Mouse (Mus musculus) B cell, adult 67 days (primary cell): ENCODE results near the gene Sh3bgrl3. TPM values are rescaled to one million over a fixed set of nuclear protein-coding genes. Genes with fewer than 3 reads are reported as not detected.

Experiments used
- total RNA-seq, 2 experiments: library from RNA; stranded (reverse); gene quantifications; 4 replicates each; pipeline ENCODE4 v1.2.4; 2023

Sh3bgrl3 gene
- 100 to 1,000 TPM; 629 to 698 TPM for total RNA-seq

DNA sequence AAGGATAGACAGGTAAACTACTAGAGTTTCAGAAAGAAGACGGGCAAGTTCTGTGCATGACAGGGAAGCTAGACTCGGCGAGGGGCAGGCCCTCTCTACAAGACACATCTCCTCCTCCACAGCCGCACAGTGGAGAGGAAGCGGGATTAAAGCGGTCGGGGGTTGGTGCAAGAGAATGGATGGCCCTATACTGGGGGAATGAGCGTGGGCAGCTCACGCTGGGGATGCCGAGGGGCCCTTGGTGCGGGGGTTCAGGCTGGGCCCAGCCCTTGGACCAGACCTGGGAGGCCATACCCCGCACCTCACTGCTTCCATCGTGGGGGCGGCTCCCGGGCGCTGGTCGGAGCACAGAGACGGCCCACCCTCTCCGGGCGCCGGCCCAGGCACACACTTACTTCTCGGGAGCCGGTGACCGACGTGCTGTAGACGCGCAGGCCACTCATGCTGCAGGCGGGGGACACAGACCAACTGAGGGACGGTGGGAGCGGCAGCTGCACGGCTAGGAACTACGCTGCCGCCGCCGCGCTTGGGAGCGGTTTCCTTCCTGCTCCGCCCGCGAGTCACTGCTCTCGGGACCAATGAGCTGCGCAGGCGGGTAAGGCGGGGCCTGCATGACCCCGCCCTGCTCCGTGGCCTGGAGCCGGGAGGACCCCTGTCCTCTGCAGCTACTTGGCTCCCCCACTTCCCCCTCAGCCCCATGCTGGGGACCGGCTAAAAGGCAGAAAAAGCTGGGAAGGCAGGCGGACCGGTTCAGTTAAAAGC lies at the start of gene Sh3bgrl3:
TSS of gene Sh3bgrl3 (minus strand) at position 569 of the 762 bp plus-strand sequence.

DNA sequence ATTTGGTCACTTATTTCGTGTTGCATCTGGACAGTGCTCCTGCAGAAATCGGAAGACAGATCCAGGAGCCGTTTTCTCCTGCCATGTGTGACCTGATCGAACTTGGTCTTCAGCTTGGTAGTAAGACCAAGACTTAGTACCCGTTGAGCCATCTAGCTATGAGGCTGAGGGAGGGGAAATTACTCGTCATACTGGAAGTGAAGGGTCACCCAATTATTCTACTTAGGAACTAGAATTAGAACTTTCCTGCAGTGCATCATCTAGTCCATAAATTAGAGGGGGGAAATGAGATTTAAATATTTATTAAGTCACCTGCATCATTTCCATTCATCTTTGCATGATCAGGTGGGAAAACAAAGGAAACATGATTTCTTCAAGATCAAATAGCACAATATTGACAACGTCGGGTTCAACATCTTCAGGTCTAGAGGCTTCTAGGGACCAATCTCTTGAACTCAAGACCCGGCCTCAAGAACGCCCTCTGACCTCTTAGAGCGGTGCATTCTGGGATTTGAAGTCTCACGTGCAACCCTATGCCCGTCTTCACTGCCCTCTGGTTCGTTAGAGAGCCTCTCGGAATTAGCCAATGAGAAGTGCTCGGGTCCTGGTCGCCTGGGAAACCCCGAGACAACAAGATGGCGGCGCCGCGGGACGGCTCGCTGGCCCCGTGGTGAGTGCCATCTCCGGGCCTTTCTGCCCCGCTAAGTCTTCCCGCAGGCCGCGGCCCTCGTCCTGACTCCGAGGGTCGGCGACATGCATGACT lies 26.4 kb downstream of the Sh3bgrl3 start, which contains the start of gene Ubxn11:
TSS of gene Ubxn11 (plus strand) at position 592 of the 763 bp plus-strand sequence.

DNA sequence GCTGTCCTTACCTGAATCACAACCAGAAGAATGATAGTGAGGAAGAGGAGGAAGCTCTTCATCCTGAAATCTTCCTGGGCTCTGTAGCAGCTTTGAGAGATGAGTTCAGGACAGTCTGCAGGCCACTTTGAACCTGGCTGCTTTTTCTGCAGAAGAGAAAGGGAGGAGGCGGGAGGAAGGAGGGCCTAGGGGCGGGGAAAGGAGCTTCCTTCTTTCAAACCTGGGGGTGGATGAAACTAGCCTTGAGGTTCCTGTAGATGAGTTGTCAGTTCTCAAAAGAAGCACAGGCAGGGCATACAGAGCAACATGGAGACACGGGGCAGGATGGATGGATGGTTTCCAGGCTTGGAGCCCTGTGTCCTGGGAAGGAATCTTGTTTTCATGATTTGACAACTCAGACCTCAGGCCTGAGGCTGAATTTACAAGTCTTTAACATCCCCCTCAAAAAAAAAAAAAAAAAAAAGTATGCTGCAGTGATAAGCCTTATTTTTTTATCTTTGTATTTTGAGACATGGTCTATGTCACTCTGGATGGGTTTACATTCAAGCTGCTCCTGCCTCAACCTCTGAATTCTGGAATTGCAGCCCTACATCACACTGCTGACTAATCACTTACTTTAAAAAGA lies 33.6 kb downstream of the Sh3bgrl3 start, which contains the start of gene Cd52:
TSS of gene Cd52 (minus strand) at position 160 of the 625 bp plus-strand sequence.

Other genes starting within 250 kb of the Sh3bgrl3 start
- gene Rps6ka1, start 241.0 kb downstream of the Sh3bgrl3 start, total RNA-seq, result 10 to 100 TPM; 77.9 to 94.2 TPM
- gene Hmgn2, start 160.1 kb downstream of the Sh3bgrl3 start, total RNA-seq, result 100 to 1,000 TPM; 263 to 276 TPM
- 10 to 100 TPM; 32.5 to 34.5 TPM for gene Dhdds, start 127.9 kb downstream of the Sh3bgrl3 start, total RNA-seq
- gene Lin28a, start 109.9 kb downstream of the Sh3bgrl3 start, total RNA-seq, result not detected
- not detected for gene Zfp683, start 75.0 kb downstream of the Sh3bgrl3 start, total RNA-seq
- gene Crybg2, start 68.0 kb downstream of the Sh3bgrl3 start, total RNA-seq, result 10 to 100 TPM in 1 of 2 experiments, 1 to 10 TPM in 1; 8.5 to 18.7 TPM
- 1,000 to 10,000 TPM; 1,727 to 1,891 TPM for gene Cd52, start 33.7 kb downstream of the Sh3bgrl3 start, total RNA-seq
- 10 to 100 TPM; 35.7 to 54.9 TPM for gene Ubxn11, start 26.2 kb downstream of the Sh3bgrl3 start, total RNA-seq
- 10 to 100 TPM; 14.3 to 25.1 TPM for gene Cep85, start 58.3 kb upstream of the Sh3bgrl3 start, total RNA-seq
- gene Gm7534, start 74.2 kb upstream of the Sh3bgrl3 start, total RNA-seq, result not detected
- not detected for gene Catsper4, start 98.6 kb upstream of the Sh3bgrl3 start, total RNA-seq
- gene Cnksr1, start 109.6 kb upstream of the Sh3bgrl3 start, total RNA-seq, result not detected
- gene E130218I03Rik, start 114.9 kb upstream of the Sh3bgrl3 start, total RNA-seq, result not detected
- gene Zfp593, start 116.8 kb upstream of the Sh3bgrl3 start, total RNA-seq, result 10 to 100 TPM; 22.9 to 25.0 TPM
- gene Gm30191, start 118.1 kb upstream of the Sh3bgrl3 start, total RNA-seq, result not detected
- not detected for gene Grrp1, start 125.3 kb upstream of the Sh3bgrl3 start, total RNA-seq
- gene Pdik1l, start 159.1 kb upstream of the Sh3bgrl3 start, total RNA-seq, result 10 to 100 TPM; 16.2 to 17.3 TPM
- gene Trim63, start 186.3 kb upstream of the Sh3bgrl3 start, total RNA-seq, result not detected
- not detected for gene Slc30a2, start 214.4 kb upstream of the Sh3bgrl3 start, total RNA-seq